Mouse (Mus musculus): ENCODE measurements around the gene Golgb1. TPM values are rescaled to one million over a fixed set of nuclear protein-coding genes. Genes with fewer than 3 reads are reported as not detected.
"Not testable (repeated sequence)": the region's sequence is repeated elsewhere in the genome, so short reads cannot be mapped to it uniquely, and the experiment has no call there.

Gene Golgb1
- polyA plus RNA-seq (2017; shearing (Covaris generic)): 10 to 100 TPM; 37.9 to 41.0 TPM

DNA sequence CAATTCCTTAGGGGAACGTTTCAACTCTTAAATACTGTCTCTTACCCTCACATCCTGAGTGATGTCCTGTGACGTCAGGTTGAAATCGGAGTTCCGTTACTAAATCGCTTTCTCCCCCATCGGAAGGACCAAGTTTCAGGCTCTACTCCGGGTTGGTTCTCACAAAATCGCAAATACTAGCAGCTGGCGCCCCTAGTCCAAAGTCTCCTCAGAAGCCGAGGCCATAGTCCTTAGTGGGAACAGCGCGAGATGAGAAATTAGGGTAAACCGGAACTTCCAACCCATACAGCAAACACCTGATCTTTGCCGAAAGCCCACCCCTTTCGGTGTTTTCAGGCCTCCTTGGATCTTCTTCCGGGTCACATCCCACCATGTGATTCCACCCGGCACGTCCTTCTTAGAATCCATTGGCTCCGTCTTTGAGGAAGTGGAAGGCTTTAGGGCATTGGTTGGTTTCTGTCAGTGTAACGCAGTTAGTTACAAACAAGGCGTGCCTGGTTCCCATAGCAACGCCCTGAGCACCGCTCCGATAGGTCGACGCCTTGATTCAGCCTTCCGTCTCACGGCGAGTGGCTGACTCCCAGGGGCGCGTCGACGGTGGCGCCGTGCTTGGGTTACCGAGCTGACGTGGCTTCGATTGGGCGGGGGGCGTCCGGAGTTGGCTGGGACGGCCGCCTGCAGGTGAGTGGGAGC is at the start of gene Golgb1, which contains the start of gene Eaf2:
Gene Golgb1, plus strand, starts transcription at position 558 of the 693 bp plus-strand sequence.
Gene Eaf2, minus strand, starts transcription at position 421 of the 693 bp plus-strand sequence.
- ATAC-seq: peak; percentile 95

DNA sequence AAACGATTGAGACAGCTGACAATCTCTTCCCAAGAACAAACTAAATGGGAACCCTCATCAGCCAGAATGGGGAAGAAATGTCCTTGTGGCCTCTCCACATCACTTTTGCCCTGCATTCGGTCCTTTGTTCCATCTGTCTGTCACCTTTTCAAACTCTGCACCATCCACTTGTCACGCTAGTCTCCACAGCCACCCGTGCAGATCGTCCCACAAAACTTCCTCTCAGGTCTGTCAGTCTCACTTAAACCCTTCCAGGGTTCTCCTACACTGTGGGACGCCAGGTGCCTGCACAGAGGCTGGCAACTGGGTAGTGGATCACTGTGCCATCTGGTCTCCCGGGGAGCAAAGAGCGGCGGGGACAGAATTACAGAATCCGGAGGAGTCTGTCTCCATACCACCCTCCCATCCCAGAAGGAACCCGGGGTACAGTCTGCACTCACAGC is 47.3 kb upstream of the Golgb1 start:
- peak; percentile 31 for ATAC-seq

DNA sequence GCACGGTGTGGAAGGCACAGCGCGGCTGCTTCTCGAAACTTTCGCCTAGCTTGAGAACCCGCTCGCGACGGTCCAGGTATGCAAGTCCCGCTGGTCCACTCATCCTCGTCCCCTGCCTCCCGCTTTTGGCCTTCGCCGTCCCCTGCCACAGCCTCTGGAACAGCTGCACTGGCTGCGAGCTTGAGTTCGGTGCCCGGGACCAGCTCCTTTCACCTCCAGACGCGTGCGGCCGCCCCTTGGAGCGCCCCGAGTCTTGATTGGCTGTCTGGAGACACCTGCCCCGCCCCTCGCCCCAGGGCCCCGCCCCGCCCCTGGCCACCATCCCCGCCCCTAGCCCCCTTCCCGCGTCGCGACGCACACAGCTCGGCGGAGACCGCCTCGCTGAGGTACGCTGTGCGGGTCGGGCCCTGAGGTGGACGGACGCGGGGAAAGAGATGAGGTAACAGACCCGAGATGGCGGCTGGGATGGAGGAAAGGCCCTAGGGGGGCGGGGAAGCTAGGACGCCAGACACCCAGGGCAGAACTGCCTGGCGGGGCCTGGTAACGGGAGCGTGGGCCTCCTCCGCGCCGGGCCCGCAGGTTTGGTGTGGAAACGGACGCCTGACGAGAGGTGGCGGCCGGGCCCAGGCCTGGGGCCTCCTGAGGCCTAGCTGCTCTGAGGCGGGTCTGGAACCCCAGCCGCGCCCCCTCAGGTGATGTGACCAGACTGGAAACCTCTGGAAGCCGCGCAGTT is 46.7 kb upstream of the Golgb1 start, which contains the start of gene Iqcb1:
Gene Iqcb1, plus strand, starts transcription at position 332 of the 733 bp plus-strand sequence.
- peak; percentile 88 for ATAC-seq

DNA sequence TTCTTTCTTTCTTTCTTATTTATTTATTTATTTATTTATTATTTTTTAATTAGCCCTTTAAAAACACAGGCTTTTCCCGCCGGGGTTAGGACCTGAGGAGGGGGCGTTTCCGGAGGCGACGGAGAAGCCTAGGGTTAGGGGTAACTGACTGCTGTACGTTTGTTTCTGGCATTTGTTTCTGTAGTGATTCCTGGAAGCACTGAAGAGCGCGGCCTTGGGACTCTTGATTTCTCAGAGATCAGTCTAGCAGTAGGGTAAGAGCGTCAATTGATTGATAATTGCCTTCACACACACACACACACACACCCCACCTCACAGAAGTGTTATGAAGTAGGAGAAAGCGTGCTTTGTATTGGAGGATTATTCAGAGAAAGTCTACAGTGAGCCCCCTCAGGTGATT is 46.1 kb upstream of the Golgb1 start:
- no peak for ATAC-seq

DNA sequence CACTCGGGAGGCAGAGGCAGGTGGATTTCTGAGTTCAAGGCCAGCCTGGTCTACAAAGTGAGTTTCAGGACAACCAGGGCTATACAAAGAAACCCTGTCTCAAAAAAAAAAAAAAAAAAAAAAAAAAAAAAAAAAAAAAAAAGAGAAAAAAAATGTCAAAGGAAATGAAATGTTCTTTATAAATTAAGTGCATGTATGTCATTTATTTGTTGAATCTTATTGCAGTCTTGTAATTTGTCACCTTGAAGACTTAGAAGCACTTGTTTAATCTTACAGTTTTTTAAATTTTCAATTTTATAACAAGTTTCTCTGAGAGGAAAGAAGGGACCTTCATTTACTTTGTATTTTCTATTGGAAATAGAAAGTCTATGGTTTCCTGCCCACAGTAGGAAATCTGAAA is 28.0 kb upstream of the Golgb1 start:
- ATAC-seq: not testable (repeated sequence)

DNA sequence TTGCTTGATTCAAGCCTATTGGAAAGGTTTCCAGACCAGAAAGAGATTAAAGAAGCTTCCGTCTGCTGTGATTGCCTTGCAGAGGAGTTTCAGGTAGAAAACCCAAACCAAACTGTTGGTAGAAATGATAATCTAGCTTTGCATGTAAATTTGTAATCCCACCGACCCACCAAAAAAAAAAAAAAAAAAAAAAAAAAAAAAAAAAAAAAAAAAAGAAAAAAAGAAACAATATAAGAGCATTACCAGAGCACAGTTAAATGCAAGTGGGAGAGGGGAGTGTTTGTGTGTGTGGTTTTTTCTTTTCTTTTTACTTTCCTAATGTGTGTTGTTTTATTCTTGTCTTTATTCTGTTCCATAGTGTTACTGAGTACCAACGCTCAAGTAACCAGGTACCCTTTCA is 23.7 kb upstream of the Golgb1 start:
- ATAC-seq: no peak

DNA sequence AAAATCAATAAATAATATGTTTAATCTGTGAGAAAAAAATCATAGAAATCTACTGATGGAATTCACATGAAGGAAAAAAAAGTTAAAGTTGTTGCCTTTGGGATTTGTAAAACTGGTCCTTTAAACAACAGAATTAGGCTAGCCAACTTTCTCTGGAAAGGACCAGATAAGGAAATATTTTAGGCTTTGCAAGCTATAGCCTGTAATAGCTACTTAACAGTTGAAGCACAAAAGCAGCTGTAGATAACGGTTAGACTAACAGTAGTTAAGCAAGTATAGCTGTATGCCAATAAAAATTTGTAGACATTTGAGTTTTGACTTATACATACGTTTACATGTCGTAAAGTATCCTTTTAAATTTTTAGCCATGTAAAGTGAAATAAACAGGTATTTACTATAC is 11.4 kb upstream of the Golgb1 start:
- no peak for ATAC-seq

DNA sequence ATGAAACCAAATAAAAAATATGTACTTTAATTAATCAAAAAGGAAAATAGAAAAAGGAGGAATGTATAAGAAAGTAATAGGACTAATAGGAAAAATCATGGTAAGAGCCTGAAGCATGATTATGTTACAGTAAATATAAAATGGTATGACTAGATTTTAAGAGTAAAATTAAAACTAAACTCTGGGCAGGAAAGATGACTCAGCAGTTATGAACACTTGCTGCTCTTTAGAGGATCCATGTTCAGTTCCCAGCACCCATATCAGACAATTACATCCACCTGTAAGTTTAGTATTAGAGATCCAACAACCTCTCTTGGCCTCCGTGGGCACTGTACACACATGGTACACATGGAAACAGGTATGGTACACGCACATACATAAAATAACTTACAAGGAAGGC is 5.5 kb upstream of the Golgb1 start:
- no peak for ATAC-seq

DNA sequence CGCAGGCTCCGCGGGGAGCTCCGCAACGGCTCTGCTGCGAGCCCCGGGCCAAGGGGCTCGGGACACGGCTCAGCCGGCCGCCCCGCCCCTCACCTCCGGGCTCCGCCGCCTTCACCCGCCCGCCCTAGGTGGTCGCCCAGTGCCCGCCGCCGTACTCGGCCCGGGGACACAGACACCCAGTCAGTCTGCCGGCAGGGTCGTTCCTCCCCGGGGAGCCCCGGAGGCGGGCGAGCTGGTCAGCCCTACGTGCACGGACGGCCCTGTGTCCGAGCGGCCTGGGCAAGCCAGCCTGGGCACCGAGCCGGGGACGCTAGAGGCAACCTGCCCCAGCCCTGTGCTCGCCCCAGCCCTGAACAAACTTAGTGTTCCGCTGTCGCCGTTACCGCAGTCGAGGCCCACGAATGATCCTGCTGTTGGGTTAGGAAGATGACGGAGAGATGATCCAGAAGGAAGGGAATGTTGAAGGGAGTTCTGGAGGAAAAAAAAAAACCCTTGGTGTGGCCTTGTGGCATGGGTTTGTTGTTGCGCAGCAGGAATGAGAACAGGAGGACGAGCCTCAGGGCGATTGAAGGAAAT is 424 bp downstream of the Golgb1 start:
- ATAC-seq: no peak

DNA sequence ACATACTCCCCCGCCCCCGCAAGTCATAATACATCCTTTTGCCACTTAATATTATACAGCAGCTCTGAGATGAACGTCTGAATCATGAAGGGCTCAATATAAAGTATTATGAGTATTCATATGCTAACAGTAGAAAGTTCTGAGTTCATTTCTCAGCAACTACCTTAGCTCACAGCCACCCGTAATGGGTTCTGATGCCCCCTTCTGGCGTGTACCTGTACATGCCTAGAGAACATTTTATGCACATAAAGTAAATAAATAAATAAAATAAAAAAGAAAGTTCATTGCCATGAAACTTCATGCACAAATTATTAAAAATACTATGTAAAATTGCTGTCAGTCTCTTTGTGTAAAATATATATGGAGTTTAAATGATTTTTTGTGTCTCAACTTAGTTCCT is 2.4 kb downstream of the Golgb1 start:
- ATAC-seq: no peak

DNA sequence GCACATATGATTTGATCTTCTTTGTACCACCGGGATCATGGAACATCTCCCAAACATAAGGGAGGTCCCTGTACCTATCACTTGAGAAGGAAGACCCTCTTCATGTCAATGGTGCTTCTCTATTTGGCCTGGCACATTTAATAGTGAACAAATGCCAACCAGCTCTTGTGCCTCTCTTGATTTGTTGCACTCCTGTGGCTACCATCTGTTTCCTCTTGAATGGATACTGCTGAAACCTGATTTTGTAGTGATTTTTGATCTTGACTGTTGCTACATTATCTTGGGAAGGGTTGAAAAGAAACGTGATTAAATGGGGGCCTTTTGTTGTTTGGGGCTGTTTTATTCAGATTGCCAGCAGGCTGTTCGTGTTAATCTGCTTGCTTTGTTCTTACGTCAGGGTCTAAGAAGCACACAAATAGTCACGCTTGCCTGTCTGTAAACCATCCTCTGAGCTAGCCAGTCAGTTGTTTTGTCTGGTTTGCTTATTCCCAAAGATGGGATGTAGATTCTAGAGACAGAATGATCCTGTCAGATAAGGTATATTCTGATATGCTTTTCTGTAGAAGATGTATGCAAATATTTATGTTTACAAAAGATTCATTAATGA is 7.9 kb downstream of the Golgb1 start:
- ATAC-seq: no peak

DNA sequence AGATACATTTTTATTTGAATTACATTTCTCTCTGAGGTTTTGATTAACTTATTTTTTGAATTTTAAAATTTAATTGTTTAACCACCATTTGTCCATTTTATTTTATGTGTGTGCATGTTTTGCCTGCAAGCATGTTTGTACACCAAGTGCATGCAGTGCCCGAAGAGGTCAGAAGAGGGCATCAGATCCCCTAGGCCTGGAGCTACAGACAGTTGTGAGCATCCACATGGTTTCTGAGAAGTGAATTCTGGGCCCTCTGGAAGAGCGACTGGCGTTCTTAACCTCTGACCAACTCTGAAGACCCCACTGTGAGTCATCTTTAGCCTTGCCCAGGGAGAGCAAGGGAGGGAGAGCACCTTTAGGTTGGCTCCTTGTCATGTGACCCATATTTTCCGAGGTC is 9.9 kb downstream of the Golgb1 start:
- ATAC-seq: peak; percentile 69

DNA sequence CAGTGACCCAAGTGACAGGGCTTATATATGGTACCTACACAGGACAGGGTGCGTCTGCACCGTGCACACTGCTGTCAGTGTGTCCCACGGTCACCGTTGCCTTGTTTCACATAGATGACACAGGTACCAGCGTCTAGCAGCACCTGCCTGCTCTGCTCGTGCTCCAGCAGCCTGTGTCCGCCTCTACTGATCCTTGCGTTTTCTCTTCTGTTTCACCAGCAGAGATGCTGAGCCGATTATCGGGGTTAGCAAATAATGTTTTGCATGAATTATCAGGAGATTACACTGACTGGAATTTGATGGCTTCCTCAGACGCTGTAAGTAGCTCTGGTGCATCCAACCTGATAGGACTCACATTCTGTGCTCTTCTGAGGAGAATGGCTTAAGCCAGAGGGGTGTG is 11.0 kb downstream of the Golgb1 start:
- no peak for ATAC-seq

DNA sequence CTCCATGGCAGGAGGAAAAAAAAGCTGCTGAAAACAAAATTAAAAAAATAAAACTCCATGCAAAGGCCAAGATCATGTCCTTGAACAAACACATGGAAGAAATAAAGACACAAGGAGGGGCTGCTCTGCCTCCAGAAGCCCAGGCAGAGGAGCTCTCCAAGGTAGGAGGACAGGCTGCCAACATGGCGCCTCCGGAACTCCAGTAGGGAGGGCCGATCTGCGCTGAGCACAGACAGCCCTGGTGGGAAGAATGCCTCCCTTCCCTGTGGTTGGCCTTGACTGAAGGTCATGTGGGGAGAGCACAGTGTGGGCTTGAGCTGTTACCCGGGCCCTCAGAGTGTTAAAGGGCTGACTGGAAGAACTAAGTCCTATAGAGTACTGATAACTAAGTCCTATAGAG is 12.6 kb downstream of the Golgb1 start:
- no peak for ATAC-seq

DNA sequence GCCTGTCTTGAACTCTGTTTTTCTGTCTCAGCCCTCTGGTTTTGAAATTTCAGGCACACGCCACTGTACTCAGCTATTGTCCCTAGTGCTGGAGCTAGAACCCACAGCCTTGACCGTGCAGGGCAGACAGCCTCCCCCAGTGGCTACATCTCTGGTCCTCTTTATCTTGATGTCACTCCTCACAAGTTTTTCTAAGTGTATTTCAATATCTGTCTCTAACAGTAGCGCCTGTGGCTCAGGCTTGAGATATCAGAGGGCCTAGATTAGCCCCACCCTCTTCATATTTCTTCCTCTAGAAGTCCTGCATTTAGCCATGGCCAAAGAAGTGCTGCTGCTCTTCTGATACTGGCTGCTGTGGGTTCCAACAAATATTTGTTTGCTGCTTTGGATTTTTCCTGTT is 15.6 kb downstream of the Golgb1 start:
- no peak for ATAC-seq

DNA sequence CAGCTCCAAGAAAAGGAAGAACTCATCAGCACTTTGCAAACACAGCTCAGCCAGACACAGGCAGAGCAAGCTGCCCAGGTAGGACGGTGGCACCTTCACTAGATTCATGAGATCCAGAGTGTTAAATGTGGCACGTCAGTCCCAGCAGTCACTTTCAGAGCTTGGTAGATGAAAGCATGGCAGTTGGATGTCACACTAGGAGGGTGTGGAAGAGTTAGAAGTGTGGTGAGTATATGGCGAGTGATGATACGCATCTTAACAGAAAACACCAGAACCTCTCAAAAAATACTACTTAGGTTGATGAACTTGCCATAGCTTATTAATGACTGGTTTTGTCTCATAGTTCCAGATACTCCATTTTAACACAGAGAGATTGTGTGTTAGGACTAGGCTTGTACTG is 16.5 kb downstream of the Golgb1 start:
- no peak for ATAC-seq

DNA sequence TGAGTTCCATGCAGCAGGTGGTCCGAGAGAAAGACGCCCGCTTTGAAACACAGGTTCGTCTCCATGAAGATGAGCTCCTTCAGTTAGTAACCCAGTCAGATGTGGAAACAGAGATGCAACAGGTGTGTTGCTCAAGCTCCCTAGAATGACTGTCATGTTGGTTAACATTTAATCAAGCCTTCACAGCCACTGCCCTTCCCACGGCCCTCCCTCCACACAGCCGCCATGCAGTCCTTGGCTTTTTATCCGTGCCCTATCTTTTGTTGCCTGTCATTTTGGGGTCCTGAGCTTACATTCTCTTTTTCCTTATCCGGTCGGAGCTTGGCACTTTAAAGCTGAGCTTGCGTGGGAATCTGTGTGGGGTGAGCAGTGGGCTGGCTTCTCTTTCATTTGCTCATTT is 18.4 kb downstream of the Golgb1 start:
- no peak for ATAC-seq

DNA sequence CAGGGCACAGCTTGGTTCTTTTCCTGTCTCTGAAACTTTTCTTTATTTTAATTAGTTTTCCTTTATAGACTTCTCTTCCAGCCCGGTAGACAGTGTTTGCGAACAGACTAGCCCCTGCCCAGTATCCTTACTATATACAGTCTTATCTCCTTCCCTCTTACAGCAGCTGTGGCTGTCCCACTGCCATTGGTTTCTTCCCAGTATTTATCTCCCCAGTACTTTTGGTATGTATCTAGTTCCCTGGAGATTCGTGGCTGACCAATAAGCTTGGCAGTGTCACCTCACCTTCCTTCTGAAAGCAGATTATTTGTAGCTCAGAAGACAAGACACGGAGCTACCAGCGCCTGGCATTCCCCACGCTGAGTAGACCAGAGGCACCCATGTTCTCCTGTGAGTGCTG is 21.8 kb downstream of the Golgb1 start:
- ATAC-seq: no peak

DNA sequence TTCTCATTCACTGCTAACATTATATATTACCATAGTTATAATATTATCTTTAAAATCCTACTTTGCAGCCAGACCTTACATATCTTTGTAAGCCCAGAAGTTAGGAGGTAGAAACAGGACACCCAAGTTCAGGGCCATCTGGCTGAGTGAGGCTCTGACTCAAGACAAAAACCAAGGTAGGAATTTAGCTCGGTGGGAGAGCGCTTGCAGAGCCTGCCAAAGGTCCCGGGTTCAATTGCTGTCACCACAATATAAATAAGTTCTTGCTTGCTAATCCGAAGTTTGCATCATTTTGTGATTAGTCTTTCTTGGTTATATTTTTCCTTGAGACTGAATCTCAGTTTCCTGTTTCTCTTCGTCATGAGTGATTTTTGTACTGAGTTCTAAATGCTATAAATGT is 28.2 kb downstream of the Golgb1 start:
- no peak for ATAC-seq

DNA sequence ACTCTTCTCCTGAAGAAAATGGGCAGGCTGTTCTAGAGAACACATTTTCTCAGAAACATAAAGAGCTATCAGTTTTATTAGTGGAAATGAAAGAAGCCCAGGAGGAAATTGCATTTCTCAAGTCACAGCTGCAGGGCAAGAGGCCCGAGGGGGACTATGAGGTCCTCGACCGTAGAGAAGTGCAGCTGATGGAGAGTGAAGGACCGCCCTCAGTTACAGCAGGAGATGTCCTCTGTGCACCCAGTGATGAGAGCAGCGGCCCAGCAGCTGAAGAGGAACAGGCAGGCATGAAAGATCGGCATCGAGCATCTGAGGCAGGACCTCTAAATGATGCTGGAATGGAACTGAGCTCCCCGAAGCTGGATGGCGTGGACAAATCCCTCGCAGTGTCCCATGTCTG is 37.0 kb downstream of the Golgb1 start:
- no peak for ATAC-seq

DNA sequence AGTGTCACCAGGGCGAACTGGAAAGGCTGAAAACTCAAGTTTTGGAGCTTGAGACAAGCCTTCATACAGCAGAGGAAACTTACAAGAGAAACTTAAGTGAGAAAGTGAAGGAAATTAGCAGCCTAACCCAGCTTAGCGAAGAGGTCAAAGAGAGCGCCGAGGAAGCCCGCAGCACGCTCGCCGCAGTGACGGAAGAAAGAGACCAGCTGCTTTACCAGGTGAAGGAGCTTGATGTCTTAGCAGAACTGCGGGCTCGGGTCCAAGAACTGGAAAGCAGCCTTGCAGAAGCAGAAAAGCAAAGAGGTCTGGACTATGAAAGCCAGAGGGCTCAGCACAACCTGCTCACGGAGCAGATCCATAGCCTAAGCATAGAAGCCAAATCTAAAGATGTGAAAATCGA is 37.4 kb downstream of the Golgb1 start:
- no peak for ATAC-seq

DNA sequence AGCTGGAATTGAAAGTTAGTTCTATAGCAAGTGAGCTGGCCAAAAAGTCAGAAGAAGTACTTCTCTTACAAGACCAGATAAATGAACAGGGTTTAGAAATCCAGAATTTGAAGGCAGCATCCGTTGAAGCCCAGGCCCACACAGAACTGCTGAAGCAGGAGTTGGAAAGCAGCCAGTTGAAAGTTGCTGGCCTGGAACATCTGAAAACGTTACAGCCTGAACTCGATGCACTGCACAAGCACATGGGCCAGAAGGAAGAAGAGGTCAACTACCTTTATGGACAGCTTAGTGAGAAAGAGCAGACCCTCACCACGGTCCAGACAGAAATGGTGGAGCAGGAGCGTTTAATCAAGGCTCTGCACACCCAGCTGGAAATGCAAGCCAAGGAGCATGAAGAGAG is 39.3 kb downstream of the Golgb1 start:
- no peak for ATAC-seq

DNA sequence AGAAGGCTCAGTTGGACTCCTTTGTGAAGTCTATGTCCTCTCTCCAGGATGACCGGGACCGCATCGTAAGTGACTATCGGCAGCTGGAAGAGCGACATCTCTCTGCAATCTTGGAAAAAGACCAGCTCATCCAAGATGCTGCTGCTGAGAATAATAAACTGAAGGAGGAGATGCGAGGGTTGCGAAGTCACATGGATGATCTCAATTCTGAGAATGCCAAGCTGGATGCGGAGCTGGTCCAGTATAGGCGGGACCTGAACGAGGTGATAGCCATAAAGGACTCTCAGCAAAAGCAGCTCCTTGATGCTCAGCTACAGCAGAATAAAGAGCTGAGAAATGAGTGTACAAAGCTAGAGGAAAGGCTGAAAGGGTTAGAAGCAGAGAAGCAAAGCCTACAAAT is 43.6 kb downstream of the Golgb1 start:
- ATAC-seq: no peak
